Mouse (Mus musculus): ENCODE data around the gene Myo15b. TPM values are rescaled to one million over a fixed set of nuclear protein-coding genes. Genes with fewer than 3 reads are reported as not detected.

Myo15b gene
- polyA plus RNA-seq, 1 experiment from 2014 or later: 0.18 TPM

- Histone ChIP-seq H3K27ac (no peak overlapping the region), H3K9ac (no peak overlapping the region), H3K4me1 (peaks cover 16% of the 10 kb centered on the region), H3K36me3 (peaks cover 13% of the 10 kb centered on the region; the same call in 1 of the 2 replicates), H3K9me3 (no peaks in the 10 kb centered on the region), H3K4me3 (no peak overlapping the region), H3K27me3 (no peaks in the 10 kb centered on the region), H3K4me2 (replicated peaks) (no peak overlapping the region)
- WGBS: 89% methylated on average over 5 of the region's 5 CpGs
- ATAC-seq (ENCODE audit: insufficient number of reproducible peaks, insufficient read depth, low FRiP score, low TSS enrichment): no peak
These were observed 48.3 kb downstream of the Myo15b start for GRCm38 (mm10) chr11:115906521-115906920.

GRCm38 (mm10) chr11:115911134-115911561 is 52.9 kb downstream of the Myo15b start:
- Histone ChIP-seq H3K27ac (no peak overlapping the region), H3K27me3 (no peaks in the 10 kb centered on the region), H3K4me1 (0 out of 2 replicates have a peak, but pooled peaks cover under 1% of the 10 kb centered on the region), H3K4me2 (replicated peaks) (no peak overlapping the region), H3K9ac (no peak overlapping the region), H3K4me3 (no peak overlapping the region), H3K9me3 (no peaks in the 10 kb centered on the region), H3K36me3 (peaks cover 35% of the 10 kb centered on the region; the same call in 1 of the 2 replicates)
- WGBS: 94% methylated on average over 5 of the region's 5 CpGs
- no peak for ATAC-seq (ENCODE audit: insufficient number of reproducible peaks, insufficient read depth, low FRiP score, low TSS enrichment)

DNA sequence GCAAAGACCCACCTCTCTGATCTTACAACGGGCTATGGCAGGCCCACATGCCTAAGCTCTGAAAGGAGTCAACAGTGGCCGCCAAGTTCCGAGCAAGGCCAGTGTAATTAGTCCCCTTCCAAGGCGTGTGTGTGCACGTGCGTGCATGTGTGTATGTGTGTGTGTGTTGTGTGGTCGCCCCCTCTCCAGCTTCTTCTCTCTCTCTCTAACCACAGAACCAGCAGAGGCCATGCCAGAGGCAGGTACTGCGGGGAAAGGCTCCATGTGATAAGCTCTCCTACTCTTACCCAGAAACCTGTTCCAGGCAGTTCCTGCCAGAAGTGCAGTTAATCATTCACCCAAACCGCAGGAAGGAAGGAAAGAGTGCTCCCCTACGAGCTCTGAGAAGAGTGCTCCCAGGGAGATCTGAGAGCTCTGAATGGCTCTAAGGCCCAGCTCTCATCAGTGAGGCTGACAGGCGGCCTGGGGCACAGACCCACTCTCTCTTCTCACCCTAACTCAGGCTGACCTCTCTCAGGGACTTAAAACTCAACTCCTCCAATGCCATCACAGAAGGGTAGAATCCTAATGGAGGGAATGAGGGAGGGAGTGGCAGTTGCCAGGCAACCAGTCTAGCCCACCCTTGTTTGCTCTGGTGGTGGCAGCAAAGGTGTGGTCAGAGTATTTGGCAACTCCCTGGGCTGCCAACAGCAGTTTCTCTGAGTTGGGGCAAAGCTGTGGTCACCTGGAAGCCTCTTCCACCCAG is 53.6 kb downstream of the Myo15b start, which contains the start of gene Smim6:
Smim6 (plus strand) TSS at position 386 of the 745 bp plus-strand sequence.
- Histone ChIP-seq H3K27ac (no peak within 1 kb of the TSS), H3K36me3 (peaks cover 39% of the 10 kb centered on the region; the same call in 1 of the 2 replicates)

GRCm38 (mm10) chr11:115916579-115916978 is 58.4 kb downstream of the Myo15b start:
- H3K4me1 ChIP-seq: no peaks in the 10 kb centered on the region
- no peak overlapping the region for H3K4me3 ChIP-seq
- H3K9ac ChIP-seq: no peak overlapping the region
- H3K9me3 ChIP-seq: no peaks in the 10 kb centered on the region
- no peak overlapping the region for H3K4me2 ChIP-seq (replicated peaks)
- H3K36me3 ChIP-seq: peaks cover 31% of the 10 kb centered on the region; the same call in 1 of the 2 replicates
- no peaks in the 10 kb centered on the region for H3K27me3 ChIP-seq
- H3K27ac ChIP-seq: no peak overlapping the region
- 94% methylated on average over 4 of the region's 4 CpGs for WGBS
- ATAC-seq (ENCODE audit: insufficient number of reproducible peaks, insufficient read depth, low FRiP score, low TSS enrichment): no peak

More for the DNA sequence above, 53.6 kb downstream of the Myo15b start, which contains the start of gene Smim6:
- H3K4me1 ChIP-seq: no peaks in the 10 kb centered on the region
- WGBS: 79% methylated on average over 11 of the region's 11 CpGs
- H3K4me3 ChIP-seq: no peak within 1 kb of the TSS
- ATAC-seq (ENCODE audit: insufficient number of reproducible peaks, insufficient read depth, low FRiP score, low TSS enrichment): no peak
- H3K9me3 ChIP-seq: no peaks in the 10 kb centered on the region
- H3K9ac ChIP-seq: no peak within 1 kb of the TSS
- H3K4me2 ChIP-seq (replicated peaks): no peak within 1 kb of the TSS
- no peaks in the 10 kb centered on the region for H3K27me3 ChIP-seq

DNA sequence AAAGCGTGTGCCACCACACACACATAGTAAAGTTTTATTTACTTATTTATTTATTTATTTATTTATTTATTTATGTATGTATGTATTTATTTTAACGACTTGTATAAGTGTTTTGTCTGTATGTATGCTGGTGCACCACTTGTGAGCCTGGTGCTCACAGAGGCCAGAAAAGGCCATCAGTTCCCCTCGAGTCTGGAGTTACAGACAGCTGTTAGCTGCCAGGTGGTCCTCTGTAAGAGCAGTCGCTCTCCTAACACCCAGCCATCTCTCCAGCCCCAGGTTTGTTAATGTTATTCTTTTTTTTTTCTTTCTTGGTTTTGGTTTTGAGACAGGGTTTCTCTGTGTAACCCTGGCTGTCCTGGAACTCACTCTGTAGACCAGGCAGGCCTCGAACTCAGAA is 60.4 kb downstream of the Myo15b start:
- no peak overlapping the region for H3K4me2 ChIP-seq (replicated peaks)
- ATAC-seq (ENCODE audit: insufficient number of reproducible peaks, insufficient read depth, low FRiP score, low TSS enrichment): no peak
- no peaks in the 10 kb centered on the region for H3K4me1 ChIP-seq

GRCm38 (mm10) chr11:115919073-115919472 is 60.9 kb downstream of the Myo15b start:
- ATAC-seq (ENCODE audit: insufficient number of reproducible peaks, insufficient read depth, low FRiP score, low TSS enrichment): no peak
- no peak overlapping the region for H3K4me2 ChIP-seq (replicated peaks)
- H3K4me3 ChIP-seq: no peak overlapping the region
- H3K9me3 ChIP-seq: no peaks in the 10 kb centered on the region
- H3K27me3 ChIP-seq: no peaks in the 10 kb centered on the region
- WGBS: 87% methylated on average over 5 of the region's 5 CpGs
- no peak overlapping the region for H3K9ac ChIP-seq
- no peaks in the 10 kb centered on the region for H3K4me1 ChIP-seq
- peaks cover 29% of the 10 kb centered on the region; the same call in 1 of the 2 replicates for H3K36me3 ChIP-seq
- no peak overlapping the region for H3K27ac ChIP-seq

More for the DNA sequence above, 60.4 kb downstream of the Myo15b start:
- 85% methylated on average over 5 of the region's 5 CpGs for WGBS
- Histone ChIP-seq H3K27ac (no peak overlapping the region), H3K36me3 (peaks cover 27% of the 10 kb centered on the region; the same call in 1 of the 2 replicates), H3K9me3 (no peaks in the 10 kb centered on the region), H3K9ac (no peak overlapping the region), H3K4me3 (no peak overlapping the region), H3K27me3 (no peaks in the 10 kb centered on the region)

- Histone ChIP-seq H3K9me3 (no peaks in the 10 kb centered on the region), H3K27me3 (no peaks in the 10 kb centered on the region), H3K4me3 (no peak overlapping the region), H3K4me2 (replicated peaks) (no peak overlapping the region), H3K36me3 (peaks cover 29% of the 10 kb centered on the region), H3K4me1 (no peaks in the 10 kb centered on the region), H3K9ac (no peak overlapping the region), H3K27ac (no peak overlapping the region)
- ATAC-seq (ENCODE audit: insufficient number of reproducible peaks, insufficient read depth, low FRiP score, low TSS enrichment): no peak
- WGBS: 52% methylated on average over 6 of the region's 6 CpGs
These were observed 62.1 kb downstream of the Myo15b start for GRCm38 (mm10) chr11:115920110-115920818.

DNA sequence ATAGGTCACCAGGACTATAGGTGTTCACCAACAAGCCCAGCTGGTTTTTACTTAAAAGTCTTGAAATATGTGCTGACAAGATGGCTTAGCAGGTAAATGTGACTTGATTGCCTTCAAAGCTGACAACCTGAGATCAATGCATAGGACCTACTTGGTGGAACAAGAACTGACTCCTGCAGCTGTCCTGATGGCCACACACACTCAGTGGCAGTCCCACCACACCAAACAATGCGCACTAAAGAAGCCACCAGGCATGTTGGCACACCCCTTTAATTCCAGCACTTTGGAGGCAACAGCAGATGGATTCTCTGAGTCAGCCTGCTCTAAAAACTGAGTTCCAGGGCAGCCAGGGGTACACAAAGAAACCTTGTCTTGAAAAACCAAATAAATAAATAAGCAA is 63.8 kb downstream of the Myo15b start:
- no peak overlapping the region for H3K27ac ChIP-seq
- H3K4me3 ChIP-seq: no peak overlapping the region
- WGBS: 89% methylated on average over 1 of the region's 1 CpGs
- H3K9ac ChIP-seq: no peak overlapping the region
- no peaks in the 10 kb centered on the region for H3K27me3 ChIP-seq
- no peak overlapping the region for H3K4me2 ChIP-seq (replicated peaks)
- no peak for ATAC-seq (ENCODE audit: insufficient number of reproducible peaks, insufficient read depth, low FRiP score, low TSS enrichment)
- H3K9me3 ChIP-seq: no peaks in the 10 kb centered on the region
- H3K4me1 ChIP-seq: no peaks in the 10 kb centered on the region
- H3K36me3 ChIP-seq: peaks cover 18% of the 10 kb centered on the region

- Histone ChIP-seq H3K4me1 (peaks cover 11% of the 10 kb centered on the region), H3K4me2 (replicated peaks) (no peak overlapping the region), H3K27me3 (no peaks in the 10 kb centered on the region), H3K27ac (no peak overlapping the region), H3K9ac (no peak overlapping the region), H3K36me3 (peaks cover 27% of the 10 kb centered on the region), H3K9me3 (no peaks in the 10 kb centered on the region), H3K4me3 (no peak overlapping the region)
- WGBS: 91% methylated on average over 8 of the region's 8 CpGs
- ATAC-seq (ENCODE audit: insufficient number of reproducible peaks, insufficient read depth, low FRiP score, low TSS enrichment): no peak
These were observed 70.8 kb downstream of the Myo15b start for GRCm38 (mm10) chr11:115929031-115929430.

GRCm38 (mm10) chr11:115929818-115930217 is 71.6 kb downstream of the Myo15b start:
- Histone ChIP-seq H3K4me3 (no peak overlapping the region), H3K9me3 (no peaks in the 10 kb centered on the region), H3K27me3 (no peaks in the 10 kb centered on the region), H3K4me2 (replicated peaks) (no peak overlapping the region), H3K4me1 (peaks cover 19% of the 10 kb centered on the region), H3K27ac (no peak overlapping the region), H3K36me3 (peaks cover 22% of the 10 kb centered on the region), H3K9ac (no peak overlapping the region)
- no peak for ATAC-seq (ENCODE audit: insufficient number of reproducible peaks, insufficient read depth, low FRiP score, low TSS enrichment)
- WGBS: 62% methylated on average over 3 of the region's 3 CpGs

DNA sequence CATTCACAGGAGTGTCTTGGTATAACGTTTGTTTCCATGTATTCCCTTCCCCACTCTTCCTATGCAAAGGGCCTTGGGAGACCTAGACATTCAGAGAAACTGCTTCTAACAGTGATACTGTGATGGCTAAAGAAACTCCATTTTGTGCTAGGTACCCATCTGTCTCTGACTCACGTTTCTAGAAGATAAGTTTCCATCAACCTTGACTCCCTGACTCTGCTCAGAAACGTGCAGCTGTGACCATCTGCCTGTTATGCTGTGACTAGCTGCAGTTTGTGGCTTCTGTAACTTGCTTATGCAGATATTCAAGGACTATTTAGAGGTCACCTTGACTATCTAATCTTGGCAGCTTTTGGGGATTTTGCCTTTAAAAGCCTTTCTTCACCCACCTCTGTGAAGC is 73.0 kb downstream of the Myo15b start:
- peaks cover 22% of the 10 kb centered on the region for H3K36me3 ChIP-seq
- H3K27ac ChIP-seq: no peak overlapping the region
- 72% methylated on average over 3 of the region's 3 CpGs for WGBS
- H3K4me2 ChIP-seq (replicated peaks): no peak overlapping the region
- H3K27me3 ChIP-seq: no peaks in the 10 kb centered on the region
- no peak overlapping the region for H3K4me3 ChIP-seq
- no peak for ATAC-seq (ENCODE audit: insufficient number of reproducible peaks, insufficient read depth, low FRiP score, low TSS enrichment)
- H3K9ac ChIP-seq: no peak overlapping the region
- H3K9me3 ChIP-seq: no peaks in the 10 kb centered on the region
- H3K4me1 ChIP-seq: peaks cover 20% of the 10 kb centered on the region
